9 mouse cellular contexts compared by ENCODE assay signal in genomic region chr9:51161771-51162388, GRCm38 (mm10). TPM values are rescaled to one million over a fixed set of nuclear protein-coding genes. Genes with fewer than 3 reads are reported as not detected.
A peak's percentile ranks its signal among the peaks of the same experiment; 100 is the strongest.
DNase-seq lines count a peak whose midpoint lies in the region; ATAC-seq and TF ChIP-seq lines count a peak whose summit lies in the region.
"Had no signal": no experiment of that assay in that cellular context is flagged by ENCODE, and none has a peak within 500 bp of the region (broad histone marks: within the 10 kb centered on the region; RNA-seq: fewer than 3 reads in every experiment).

No protein-coding gene starts in this region.

- TF ChIP-seq EP300 in MEL (IDR thresholded peaks at IDR 0.05; ENCODE audit: low read depth in 1 of 2, low read length in 2 of 2), result no peak

- no peak overlapping the region for H3K4me3 ChIP-seq in MEL (ENCODE audit: control insufficient read depth in 1 of 2, insufficient read depth in 1 of 2, low read depth in 2 of 2, low read length in 2 of 2)
- no peak overlapping the region for H3K4me3 ChIP-seq in forebrain, embryonic 14.5 days (ENCODE audit: low read depth, low read length)
- no peak overlapping the region for H3K4me3 ChIP-seq in hindbrain, embryonic 12.5 days

- 25% methylated on average over 4 of the region's 4 CpGs for WGBS in forebrain, embryonic 14.5 days
- 16% methylated on average over 4 of the region's 4 CpGs for whole genome bisulfite sequencing in hindbrain, embryonic 12.5 days

- TF ChIP-seq CTCF in MEL (IDR thresholded peaks at IDR 0.05 in 2 of 3, conservative IDR thresholded peaks at IDR 0.05 in 1 of 3; ENCODE audit: control insufficient read depth in 1 of 3, insufficient read depth in 1 of 3, low read depth in 2 of 3, low read length in 3 of 3, poor library complexity in 1 of 3, severe bottlenecking in 1 of 3), result peak; percentile 77 to 97 (median 91)

- no peak overlapping the region for H3K9ac ChIP-seq in MEL (ENCODE audit: control insufficient read depth, low read depth, low read length, poor library complexity, severe bottlenecking)
- no peak overlapping the region for H3K9ac ChIP-seq in forebrain, embryonic 14.5 days (ENCODE audit: low read length)
- no peak overlapping the region for H3K9ac ChIP-seq in hindbrain, embryonic 12.5 days

- TF ChIP-seq POLR2A in MEL (IDR thresholded peaks at IDR 0.05; ENCODE audit: control insufficient read depth in 1 of 2, insufficient read depth in 1 of 2, low read depth in 1 of 2, low read length in 2 of 2, poor library complexity in 1 of 2), result no peak

- H3K27me3 ChIP-seq in MEL (ENCODE audit: control insufficient read depth in 1 of 2, insufficient read depth in 2 of 2, low read length in 2 of 2), result peaks cover 12 to 17% of the 10 kb centered on the region in 2 experiments
- H3K27me3 ChIP-seq in forebrain, embryonic 14.5 days (replicated peaks; ENCODE audit: control insufficient read depth, insufficient read depth, low read length), result no peaks in the 10 kb centered on the region
- H3K27me3 ChIP-seq in hindbrain, embryonic 12.5 days, result peaks cover 11% of the 10 kb centered on the region; the same call in 1 of the 2 replicates

- H3K4me2 ChIP-seq in forebrain, embryonic 14.5 days (ENCODE audit: low read length), result no peak overlapping the region
- H3K4me2 ChIP-seq in hindbrain, embryonic 12.5 days (replicated peaks), result no peak overlapping the region

- no peaks in the 10 kb centered on the region for H3K36me3 ChIP-seq in MEL (ENCODE audit: control insufficient read depth in 1 of 2, insufficient read depth in 2 of 2, low read length in 2 of 2)
- no peaks in the 10 kb centered on the region for H3K36me3 ChIP-seq in forebrain, embryonic 14.5 days (ENCODE audit: control insufficient read depth, insufficient read depth, low read length)
- H3K36me3 ChIP-seq in hindbrain, embryonic 12.5 days, result no peaks in the 10 kb centered on the region

- no peaks in the 10 kb centered on the region for H3K9me3 ChIP-seq in MEL (replicated peaks; ENCODE audit: insufficient read depth, low read length)
- H3K9me3 ChIP-seq in forebrain, embryonic 14.5 days (replicated peaks; ENCODE audit: control insufficient read depth, low read length), result no peaks in the 10 kb centered on the region
- no peaks in the 10 kb centered on the region for H3K9me3 ChIP-seq in hindbrain, embryonic 12.5 days (replicated peaks)

- DNase-seq in MEL (ENCODE audit: low read depth, low spot score), result peak; percentile 74
- peak; percentile 45 for DNase-seq in c-Kit-positive CD71-positive TER-119-negative erythroid progenitor cells, embryonic 14.5 days (ENCODE audit: low read depth)
- DNase-seq in forebrain, embryonic 14.5 days (ENCODE audit: low spot score), result peak; percentile 88
- DNase-seq in layer of hippocampus, postnatal 10 days (ENCODE audit: low spot score in 2 of 2), result peak; percentile 87 to 90
- peak; percentile 87 for DNase-seq in lung, postnatal 25 days (ENCODE audit: low spot score)
- peak; percentile 68 for DNase-seq in retina, postnatal 7 days (ENCODE audit: low read depth, low spot score)
- peak; percentile 76 to 78 for DNase-seq in thymus, postnatal 36 days

- peak; percentile 93 for TF ChIP-seq RAD21 in MEL (IDR thresholded peaks at IDR 0.05; ENCODE audit: low read depth, low read length)

- no peak overlapping the region for H3K27ac ChIP-seq in MEL (ENCODE audit: control insufficient read depth, low read depth, low read length)
- no peak overlapping the region for H3K27ac ChIP-seq in forebrain, embryonic 14.5 days (ENCODE audit: low read depth, low read length)
- no peak overlapping the region for H3K27ac ChIP-seq in hindbrain, embryonic 12.5 days
- H3K27ac ChIP-seq: macrophage had no signal

- H3K79me2 ChIP-seq in MEL (ENCODE audit: control insufficient read depth, insufficient read depth, low read length, poor library complexity), result no peaks in the 10 kb centered on the region

- peak; percentile 77; the same call in 1 of the 2 replicates for ATAC-seq in forebrain, embryonic 14.5 days
- ATAC-seq in hindbrain, embryonic 12.5 days (ENCODE audit: low FRiP score), result peak; percentile 83

- H3K4me1 ChIP-seq in MEL (ENCODE audit: control insufficient read depth in 1 of 2, insufficient read depth in 2 of 2, low read length in 2 of 2), result no peaks in the 10 kb centered on the region
- H3K4me1 ChIP-seq in forebrain, embryonic 14.5 days (ENCODE audit: control insufficient read depth, insufficient read depth, low read length), result no peaks in the 10 kb centered on the region
- H3K4me1 ChIP-seq in hindbrain, embryonic 12.5 days, result no peaks in the 10 kb centered on the region

TF ChIP-seq in MEL, 35 proteins besides CTCF, POLR2A, EP300 and RAD21:
- no peak for TF ChIP-seq SIN3A (IDR thresholded peaks at IDR 0.05; ENCODE audit: low read length)
- TF ChIP-seq GABPA (IDR thresholded peaks at IDR 0.05; ENCODE audit: low read depth, low read length), result no peak
- peak; percentile 90 for TF ChIP-seq SMC3 (IDR thresholded peaks at IDR 0.05; ENCODE audit: low read depth, low read length)
- TF ChIP-seq JUND (IDR thresholded peaks at IDR 0.05; ENCODE audit: low read depth, low read length), result no peak
- TF ChIP-seq BHLHE40 (IDR thresholded peaks at IDR 0.05; ENCODE audit: borderline replicate concordance, low read depth, low read length), result no peak
- TF ChIP-seq HCFC1 (IDR thresholded peaks at IDR 0.05; ENCODE audit: low read depth, low read length), result no peak
- no peak for TF ChIP-seq UBTF (IDR thresholded peaks at IDR 0.05; ENCODE audit: borderline replicate concordance, insufficient read depth, low read depth, low read length)
- TF ChIP-seq MEF2A (IDR thresholded peaks at IDR 0.05; ENCODE audit: extremely low read depth, insufficient replicate concordance, low read depth, low read length, poor library complexity, severe bottlenecking), result no peak
- no peak for TF ChIP-seq MYB (IDR thresholded peaks at IDR 0.05; ENCODE audit: low read depth, low read length)
- no peak for TF ChIP-seq ZNF384 (IDR thresholded peaks at IDR 0.05; ENCODE audit: low read depth, low read length)
- TF ChIP-seq ZC3H11A (IDR thresholded peaks at IDR 0.05; ENCODE audit: low read depth, low read length), result peak; percentile 79
- no peak for TF ChIP-seq TCF12 (IDR thresholded peaks at IDR 0.05; ENCODE audit: low read depth, low read length)
- TF ChIP-seq GATA1 (IDR thresholded peaks at IDR 0.05; ENCODE audit: low read depth, low read length), result no peak
- no peak for TF ChIP-seq NELFE (IDR thresholded peaks at IDR 0.05; ENCODE audit: low read depth, low read length)
- TF ChIP-seq POLR2AphosphoS5 (IDR thresholded peaks at IDR 0.05; ENCODE audit: borderline replicate concordance, low read depth, low read length), result no peak
TF ChIP-seq in MEL: peak in this region for 2.

RNA-seq across cellular contexts. Expression of gene Gm32742, which starts 3.4 kb away (rescaled TPM):
- not detected in 2 replicates for total RNA-seq in MEL (2012; rRNA removed)
- under 1 TPM in 1 of 2 experiments, not detected in 1; 0.01 TPM for polyA plus RNA-seq in MEL (2012; ENCODE audit: insufficient read depth in 1 of 2, insufficient read length in 2 of 2, low read depth in 1 of 2, low replicate concordance in 2 of 2, missing spikeins in 1 of 2)
- polyA plus RNA-seq in forebrain, embryonic 14.5 days (2014; fragmentation: Nextera tagmentation; extraction: Ambion mirVana), result 0.04 TPM in 1 of 2 replicates, not detected in the other
- 0.05 and 0.06 TPM in 2 replicates for polyA plus RNA-seq in hindbrain, embryonic 12.5 days (2016; fragmentation: Nextera tagmentation; extraction: Ambion mirVana)
- total RNA-seq in layer of hippocampus, postnatal 10 days (2021), result not detected
- polyA plus RNA-seq: macrophage had no signal

RNA-seq across cellular contexts. Expression of gene Pou2af1, which starts 51.6 kb away (rescaled TPM):
- not detected in 2 replicates for total RNA-seq in MEL (2012; rRNA removed)
- polyA plus RNA-seq in MEL (2012; ENCODE audit: insufficient read depth in 1 of 2, insufficient read length in 2 of 2, low read depth in 1 of 2, low replicate concordance in 2 of 2, missing spikeins in 1 of 2), result not detected
- 0.09 and 0.11 TPM in 2 replicates for polyA plus RNA-seq in forebrain, embryonic 14.5 days (2014; fragmentation: Nextera tagmentation; extraction: Ambion mirVana)
- 0.23 TPM in 1 of 2 replicates, not detected in the other for polyA plus RNA-seq in hindbrain, embryonic 12.5 days (2016; fragmentation: Nextera tagmentation; extraction: Ambion mirVana)
- under 1 TPM in 1 of 2 experiments, not detected in 1; 0.14 TPM for total RNA-seq in layer of hippocampus, postnatal 10 days (2021)
